Mouse (Mus musculus): ENCODE measurements around the gene Ddb1. TPM values are rescaled to one million over a fixed set of nuclear protein-coding genes. Genes with fewer than 3 reads are reported as not detected.
A peak's percentile ranks its signal among the peaks of the same experiment; 100 is the strongest.

Ddb1 gene
- polyA plus RNA-seq, 1 experiment, result 2.8 TPM

DNA sequence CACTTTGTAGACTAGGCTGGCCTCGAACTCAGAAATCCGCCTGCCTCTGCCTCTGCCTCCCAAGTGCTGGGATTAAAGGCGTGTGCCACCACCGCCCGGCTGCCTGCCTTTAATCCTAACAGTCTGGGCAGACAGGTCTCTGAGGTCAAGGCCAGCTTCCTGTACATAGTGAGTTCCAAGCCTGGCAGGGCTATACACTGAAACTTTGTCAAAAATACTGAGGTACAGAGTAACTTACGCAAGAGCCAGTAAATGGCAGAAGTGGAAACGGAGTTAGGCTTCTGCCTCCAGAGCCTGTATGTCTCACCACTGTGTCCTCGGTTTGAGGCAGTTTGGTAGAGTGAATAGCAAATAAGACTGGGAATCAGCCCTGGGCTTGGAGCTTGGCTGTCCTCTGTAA, 17.9 kb upstream of the Ddb1 start:
- TF ChIP-seq TAL1 (IDR thresholded peaks at IDR 0.05; ENCODE audit: low read length), result no peak
- H3K36me3 ChIP-seq (ENCODE audit: control insufficient read depth), result peaks cover 41% of the 10 kb centered on the region

DNA sequence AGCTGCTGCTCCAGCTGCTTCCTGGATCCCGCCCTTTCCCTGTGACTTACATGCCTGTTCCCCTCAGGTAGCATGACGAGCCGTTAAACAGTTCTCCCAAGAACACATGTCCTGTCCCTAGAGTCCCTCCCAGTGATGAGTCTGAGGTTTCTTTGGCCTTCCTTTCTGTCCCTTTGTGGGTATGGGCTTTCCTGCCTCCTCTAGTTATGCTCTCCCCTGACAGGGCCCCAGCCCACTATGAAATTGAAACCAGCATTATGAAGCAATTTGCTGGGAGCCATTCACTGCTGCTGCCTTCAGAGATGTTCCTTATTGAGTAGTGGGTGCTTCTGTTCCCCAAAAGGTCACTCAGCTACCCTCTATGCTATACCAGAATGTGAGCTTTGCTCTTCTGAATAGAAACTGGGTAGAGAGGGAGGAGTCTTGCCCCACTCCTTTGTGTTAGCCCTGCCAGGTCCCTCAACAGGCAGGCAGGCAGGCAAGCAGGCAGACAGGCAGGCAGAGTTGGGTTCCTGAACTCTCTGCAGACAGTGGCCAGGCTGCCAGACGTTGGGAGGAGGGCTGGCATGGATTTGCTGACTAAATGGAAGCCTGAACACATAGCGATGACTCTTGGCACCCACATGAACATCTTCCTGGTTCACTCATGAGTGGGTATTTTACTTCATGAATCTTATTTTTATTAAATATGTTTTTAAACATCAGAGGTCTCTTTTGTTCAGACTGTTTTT, 15.8 kb upstream of the Ddb1 start:
- peaks cover 2% of the 10 kb centered on the region for H3K4me1 ChIP-seq (ENCODE audit: control insufficient read depth)
- H3K4me3 ChIP-seq (replicated peaks), result no peak overlapping the region
- peaks cover 45% of the 10 kb centered on the region for H3K36me3 ChIP-seq (ENCODE audit: control insufficient read depth)

More for the DNA sequence above, 17.9 kb upstream of the Ddb1 start:
- no peaks in the 10 kb centered on the region for H3K27me3 ChIP-seq (ENCODE audit: control insufficient read depth)
- H3K4me1 ChIP-seq (ENCODE audit: control insufficient read depth), result peaks cover 2% of the 10 kb centered on the region
- H3K4me3 ChIP-seq (replicated peaks), result no peak overlapping the region
- H3K9me3 ChIP-seq (ENCODE audit: control insufficient read depth, low read length), result no peaks in the 10 kb centered on the region

GRCm38 (mm10) chr19:10590301-10590700, 14.8 kb upstream of the Ddb1 start:
- H3K36me3 ChIP-seq (ENCODE audit: control insufficient read depth), result peaks cover 49% of the 10 kb centered on the region
- H3K27me3 ChIP-seq (ENCODE audit: control insufficient read depth), result no peaks in the 10 kb centered on the region
- H3K4me1 ChIP-seq (ENCODE audit: control insufficient read depth), result no peaks in the 10 kb centered on the region; the same call in 1 of the 2 replicates
- H3K4me3 ChIP-seq (replicated peaks), result no peak overlapping the region
- no peaks in the 10 kb centered on the region for H3K9me3 ChIP-seq (ENCODE audit: control insufficient read depth, low read length)
- TF ChIP-seq GATA1 (IDR thresholded peaks at IDR 0.05; ENCODE audit: low read length), result no peak

More for the DNA sequence above, 15.8 kb upstream of the Ddb1 start:
- TF ChIP-seq TAL1 (IDR thresholded peaks at IDR 0.05; ENCODE audit: low read length) (no peak), GATA1 (IDR thresholded peaks at IDR 0.05; ENCODE audit: low read length) (no peak)
- Histone ChIP-seq H3K9me3 (ENCODE audit: control insufficient read depth, low read length) (no peaks in the 10 kb centered on the region), H3K27me3 (ENCODE audit: control insufficient read depth) (no peaks in the 10 kb centered on the region)

DNA sequence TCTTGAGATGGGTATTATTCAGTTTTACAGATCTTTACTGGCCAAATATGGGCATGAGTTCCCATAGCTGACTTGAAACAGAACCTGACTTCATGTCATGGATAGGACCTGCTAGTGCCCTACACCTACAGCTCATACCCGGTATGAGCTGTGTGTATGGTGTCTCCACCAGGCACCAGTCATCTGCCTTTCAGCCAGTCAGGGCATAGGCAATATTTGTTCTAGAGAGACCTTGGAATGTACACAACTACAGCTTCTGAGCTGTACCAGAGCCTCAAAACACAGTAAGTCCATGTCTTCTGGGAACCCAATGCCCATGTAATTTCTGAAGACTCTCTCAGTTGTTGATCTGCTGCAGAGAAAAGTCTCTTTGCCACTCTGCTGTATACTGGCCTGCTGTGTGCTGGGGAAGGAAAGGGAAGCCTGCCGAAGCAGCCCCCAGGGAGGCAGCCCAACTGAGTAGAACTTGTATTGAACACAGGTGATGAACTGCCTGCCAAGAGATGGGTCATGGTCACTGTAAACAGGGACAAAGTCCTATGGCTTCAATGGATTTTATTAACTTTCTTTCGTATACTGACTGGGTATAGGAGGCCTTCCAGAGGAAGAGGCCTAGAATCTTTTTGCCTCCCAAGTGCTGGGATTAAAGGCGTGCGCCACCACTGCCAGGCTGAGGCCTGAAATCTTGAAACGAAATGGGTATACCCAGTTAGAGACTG, 13.3 kb upstream of the Ddb1 start:
- TF ChIP-seq TAL1 (IDR thresholded peaks at IDR 0.05; ENCODE audit: low read length), result no peak
- TF ChIP-seq GATA1 (IDR thresholded peaks at IDR 0.05; ENCODE audit: low read length), result no peak
- Histone ChIP-seq H3K4me3 (replicated peaks) (no peak overlapping the region), H3K36me3 (ENCODE audit: control insufficient read depth) (peaks cover 58% of the 10 kb centered on the region), H3K4me1 (ENCODE audit: control insufficient read depth) (no peaks in the 10 kb centered on the region; the same call in 1 of the 2 replicates), H3K27me3 (ENCODE audit: control insufficient read depth) (no peaks in the 10 kb centered on the region), H3K9me3 (ENCODE audit: control insufficient read depth, low read length) (no peaks in the 10 kb centered on the region)

GRCm38 (mm10) chr19:10598188-10598587, 6.9 kb upstream of the Ddb1 start:
- peaks cover 55% of the 10 kb centered on the region for H3K36me3 ChIP-seq (ENCODE audit: control insufficient read depth)

DNA sequence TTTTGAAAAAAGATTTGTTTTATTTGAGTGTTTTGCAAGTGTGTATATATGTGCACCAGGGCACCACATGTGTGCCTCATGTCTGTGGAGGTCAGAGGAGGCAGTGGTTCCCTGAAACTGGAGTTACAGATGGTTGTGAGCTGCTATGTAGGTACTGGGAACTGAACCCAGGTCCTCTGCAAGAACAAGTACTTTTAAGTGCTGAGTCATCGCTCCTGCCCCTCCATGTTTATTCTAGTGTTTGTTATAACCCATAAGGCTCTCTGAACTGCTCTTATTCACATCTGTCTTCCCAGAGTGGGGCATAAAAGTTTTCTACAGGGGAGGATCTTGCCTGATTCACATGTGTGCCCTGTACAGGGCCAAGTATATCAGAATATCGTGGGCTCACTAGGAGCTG, 5.5 kb upstream of the Ddb1 start:
- H3K36me3 ChIP-seq (ENCODE audit: control insufficient read depth), result peaks cover 43% of the 10 kb centered on the region
- H3K4me1 ChIP-seq (ENCODE audit: control insufficient read depth), result peaks cover 29% of the 10 kb centered on the region
- H3K27me3 ChIP-seq (ENCODE audit: control insufficient read depth), result no peaks in the 10 kb centered on the region
- no peaks in the 10 kb centered on the region for H3K9me3 ChIP-seq (ENCODE audit: control insufficient read depth, low read length)
- no peak for TF ChIP-seq TAL1 (IDR thresholded peaks at IDR 0.05; ENCODE audit: low read length)
- H3K4me3 ChIP-seq (replicated peaks), result no peak overlapping the region

More at GRCm38 (mm10) chr19:10598188-10598587, 6.9 kb upstream of the Ddb1 start:
- no peaks in the 10 kb centered on the region for H3K27me3 ChIP-seq (ENCODE audit: control insufficient read depth)
- no peak overlapping the region for H3K4me3 ChIP-seq (replicated peaks)
- H3K4me1 ChIP-seq (ENCODE audit: control insufficient read depth), result peaks cover 14% of the 10 kb centered on the region
- H3K9me3 ChIP-seq (ENCODE audit: control insufficient read depth, low read length), result no peaks in the 10 kb centered on the region
- TF ChIP-seq TAL1 (IDR thresholded peaks at IDR 0.05; ENCODE audit: low read length), result no peak
- TF ChIP-seq GATA1 (IDR thresholded peaks at IDR 0.05; ENCODE audit: low read length), result no peak

- Histone ChIP-seq H3K9me3 (ENCODE audit: control insufficient read depth, low read length) (no peaks in the 10 kb centered on the region), H3K4me3 (replicated peaks) (peak overlapping the region; percentile 25)
These were observed 2.8 kb upstream of the Ddb1 start for GRCm38 (mm10) chr19:10602247-10602769.

DNA sequence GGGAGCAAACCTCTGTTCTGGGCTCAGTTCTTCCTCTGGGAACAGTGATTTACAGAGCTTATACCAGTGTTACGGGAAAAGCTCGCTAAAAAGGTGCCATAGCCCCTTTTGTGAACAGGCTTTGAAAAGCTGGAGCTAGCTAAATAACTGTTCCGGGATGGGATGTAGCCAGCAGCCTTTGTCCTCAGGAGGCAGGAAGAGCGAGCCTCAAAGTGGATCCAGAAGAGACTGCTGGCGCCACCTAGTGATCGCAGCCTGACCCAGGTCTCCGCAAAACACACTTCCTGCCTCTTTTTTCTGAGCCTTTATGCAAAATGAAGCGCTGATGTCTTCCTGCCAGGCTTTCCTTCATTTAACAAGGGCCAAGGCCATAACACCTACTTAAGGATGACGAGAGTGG, 2.3 kb upstream of the Ddb1 start:
- TF ChIP-seq GATA1 (IDR thresholded peaks at IDR 0.05; ENCODE audit: low read length), result no peak
- TF ChIP-seq TAL1 (IDR thresholded peaks at IDR 0.05; ENCODE audit: low read length), result no peak
- H3K4me3 ChIP-seq (replicated peaks), result peak overlapping the region; percentile 25
- no peaks in the 10 kb centered on the region for H3K9me3 ChIP-seq (ENCODE audit: control insufficient read depth, low read length)
- no peaks in the 10 kb centered on the region for H3K27me3 ChIP-seq (ENCODE audit: control insufficient read depth)
- H3K36me3 ChIP-seq (ENCODE audit: control insufficient read depth), result peaks cover 36% of the 10 kb centered on the region
- H3K4me1 ChIP-seq (ENCODE audit: control insufficient read depth), result peaks cover 47% of the 10 kb centered on the region

More at GRCm38 (mm10) chr19:10602247-10602769, 2.8 kb upstream of the Ddb1 start:
- Histone ChIP-seq H3K36me3 (ENCODE audit: control insufficient read depth) (peaks cover 32% of the 10 kb centered on the region), H3K27me3 (ENCODE audit: control insufficient read depth) (no peaks in the 10 kb centered on the region), H3K4me1 (ENCODE audit: control insufficient read depth) (peaks cover 44% of the 10 kb centered on the region)
- TF ChIP-seq GATA1 (IDR thresholded peaks at IDR 0.05; ENCODE audit: low read length), result no peak
- no peak for TF ChIP-seq TAL1 (IDR thresholded peaks at IDR 0.05; ENCODE audit: low read length)

All from erythroblast, embryonic 14.5 days (primary cell).